Mouse (Mus musculus) erythroblast, embryonic 14.5 days (primary cell): Measurements from ENCODE around the gene Btg1-ps1. TPM values are rescaled to one million over a fixed set of nuclear protein-coding genes. Genes with fewer than 3 reads are reported as not detected.
"Not testable (repeated sequence)": the region's sequence is repeated elsewhere in the genome, so short reads cannot be mapped to it uniquely, and the experiment has no call there.

Experiments used
- H3K27me3 ChIP-seq: 2 replicates; pipeline ENCODE4 v1.6.1; 2012; ENCODE audit warnings: inconsistent platforms; ENCODE audit not compliant: control insufficient read depth
- H3K36me3 ChIP-seq: 2 replicates; pipeline ENCODE4 v1.6.1; 2012; ENCODE audit warnings: mild to moderate bottlenecking, inconsistent platforms; ENCODE audit not compliant: control insufficient read depth
- H3K4me1 ChIP-seq: 2 replicates; pipeline ENCODE4 v1.6.1; 2012; ENCODE audit warnings: inconsistent platforms; ENCODE audit not compliant: control insufficient read depth
- H3K4me3 ChIP-seq: replicated peaks from 2 replicates; pipeline ENCODE3; 2012; ENCODE audit warnings: moderate library complexity, mild to moderate bottlenecking, inconsistent platforms
- H3K9me3 ChIP-seq: 2 replicates; pipeline ENCODE4 v1.6.1; 2012; ENCODE audit warnings: low read length, inconsistent platforms, mixed read lengths; ENCODE audit not compliant: control insufficient read depth
- GATA1 ChIP-seq: IDR thresholded peaks from 2 replicates; pipeline ENCODE4 v1.6.1; 2012; ENCODE audit warnings: low read length, inconsistent platforms, mixed read lengths
- TAL1 ChIP-seq: IDR thresholded peaks from 3 replicates; pipeline ENCODE4 v1.6.1; 2012; ENCODE audit warnings: low read length, inconsistent platforms, mixed read lengths
- polyA plus RNA-seq: library from polyadenylated mRNA; stranded (reverse); fragments of >175 nt; gene quantifications from 2 replicates; pipeline ENCODE4 v1.2.3, GENCODE M21; 2012

Gene Btg1-ps1
- not detected in 2 replicates for polyA plus RNA-seq

DNA sequence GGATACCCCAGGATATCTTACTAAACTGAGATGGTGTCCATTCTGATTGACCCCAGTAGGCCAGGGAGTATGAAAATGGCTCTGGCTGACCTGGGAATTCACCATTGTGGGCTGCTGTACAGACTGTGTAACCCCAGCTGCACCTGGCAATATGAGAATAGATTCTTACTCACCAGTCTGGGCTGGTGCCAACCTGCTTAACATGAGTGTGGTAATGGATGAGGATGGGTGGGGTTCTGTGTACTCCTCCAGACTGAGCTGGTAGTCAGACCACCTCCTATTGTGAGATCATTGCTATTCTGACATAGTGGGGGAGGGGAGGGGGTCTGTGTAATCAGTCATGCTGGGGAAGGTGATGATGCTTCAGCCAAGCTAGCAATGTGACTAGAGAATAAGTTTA lies at the start of gene Btg1-ps1:
Gene Btg1-ps1, minus strand, starts transcription at position 219 of the 400 bp plus-strand sequence.
- H3K4me1 ChIP-seq, H3K9me3 ChIP-seq, H3K36me3 ChIP-seq, H3K27me3 ChIP-seq, H3K4me3 ChIP-seq: not testable (repeated sequence)

GRCm38 (mm10) chrX:38066175-38066574 lies 47.6 kb upstream of the Btg1-ps1 start, which contains the start of gene Rhox10:
TSS of gene Rhox10 (plus strand) at chrX:38066475.
- no peaks in the 10 kb centered on the region for H3K36me3 ChIP-seq
- H3K9me3 ChIP-seq = peaks cover 6% of the 10 kb centered on the region; the same call in 1 of the 2 replicates
- no peaks in the 10 kb centered on the region for H3K27me3 ChIP-seq
- no peak within 1 kb of the TSS for H3K4me3 ChIP-seq
- H3K4me1 ChIP-seq = no peaks in the 10 kb centered on the region
- no peak for TF ChIP-seq TAL1
- no peak for TF ChIP-seq GATA1

DNA sequence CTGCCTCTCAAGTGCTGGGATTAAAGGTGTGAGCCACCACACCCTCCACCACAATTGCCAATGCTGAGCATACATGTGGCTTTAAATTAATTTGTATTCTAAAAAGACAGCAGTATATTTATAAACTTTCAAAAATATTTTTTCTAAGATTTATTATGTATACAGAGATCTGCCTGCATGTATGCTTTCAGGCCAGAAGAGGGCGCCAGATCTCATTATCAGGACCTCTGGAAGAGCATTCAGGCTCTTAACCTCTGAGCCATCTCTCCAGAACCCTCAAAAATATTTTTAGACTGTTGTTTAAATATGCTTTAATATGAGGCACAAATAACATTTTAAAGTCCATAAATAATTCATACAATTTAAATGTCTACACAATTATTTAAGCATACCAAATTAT lies 42.9 kb upstream of the Btg1-ps1 start:
- no peak for TF ChIP-seq TAL1
- TF ChIP-seq GATA1 = no peak
- Histone ChIP-seq H3K36me3 (no peaks in the 10 kb centered on the region), H3K27me3 (no peaks in the 10 kb centered on the region)

DNA sequence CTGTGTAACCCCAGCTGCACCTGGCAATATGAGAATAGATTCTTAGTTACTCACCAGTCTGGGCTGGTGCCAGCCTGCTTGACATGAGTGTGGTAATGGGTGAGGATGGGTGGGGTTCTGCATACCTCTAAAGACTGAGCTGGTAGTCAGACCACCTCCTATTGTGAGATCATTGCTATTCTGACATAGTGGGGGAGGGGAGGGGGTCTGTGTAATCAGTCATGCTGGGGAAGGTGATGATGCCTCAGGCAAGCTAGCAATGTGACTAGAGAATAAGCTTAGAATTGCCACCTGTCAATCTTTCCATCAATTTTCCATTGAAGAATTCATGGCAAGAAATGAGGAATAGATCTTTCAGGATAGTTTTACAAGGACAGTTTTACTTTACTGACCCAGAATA lies 24.4 kb upstream of the Btg1-ps1 start, which contains the start of gene Btg1-ps2:
Gene Btg1-ps2, minus strand, starts transcription at position 101 of the 400 bp plus-strand sequence.
- H3K9me3 ChIP-seq, H3K4me1 ChIP-seq, H3K4me3 ChIP-seq, H3K36me3 ChIP-seq, H3K27me3 ChIP-seq: not testable (repeated sequence)

More for the DNA sequence above, 42.9 kb upstream of the Btg1-ps1 start:
- Histone ChIP-seq H3K4me3 (no peak overlapping the region), H3K9me3 (peaks cover 6% of the 10 kb centered on the region; the same call in 1 of the 2 replicates), H3K4me1 (no peaks in the 10 kb centered on the region)

DNA sequence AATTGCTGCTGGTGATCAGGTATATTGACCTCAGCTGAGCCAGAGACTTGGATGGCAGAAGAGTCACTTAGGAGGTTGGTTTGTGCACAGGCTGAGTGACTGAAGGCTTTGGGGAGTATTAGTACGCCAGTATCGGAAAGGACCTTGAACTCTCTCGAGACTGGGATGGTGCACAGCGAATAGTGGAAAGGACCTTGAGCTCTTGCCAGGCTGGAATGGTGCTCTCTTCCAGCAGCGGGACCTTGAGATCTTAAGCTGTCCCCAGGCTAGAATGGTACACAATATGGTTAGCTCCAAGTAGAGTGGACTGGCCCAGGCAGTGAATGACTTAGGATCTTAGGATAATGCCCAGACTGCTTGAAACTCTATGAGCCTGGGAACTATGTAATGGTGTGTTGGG lies 21.1 kb upstream of the Btg1-ps1 start:
- Histone ChIP-seq H3K36me3 (no peaks in the 10 kb centered on the region), H3K27me3 (no peaks in the 10 kb centered on the region), H3K9me3 (no peaks in the 10 kb centered on the region), H3K4me3 (no peak overlapping the region), H3K4me1 (no peaks in the 10 kb centered on the region)
- TF ChIP-seq GATA1 = no peak
- TF ChIP-seq TAL1 = no peak

DNA sequence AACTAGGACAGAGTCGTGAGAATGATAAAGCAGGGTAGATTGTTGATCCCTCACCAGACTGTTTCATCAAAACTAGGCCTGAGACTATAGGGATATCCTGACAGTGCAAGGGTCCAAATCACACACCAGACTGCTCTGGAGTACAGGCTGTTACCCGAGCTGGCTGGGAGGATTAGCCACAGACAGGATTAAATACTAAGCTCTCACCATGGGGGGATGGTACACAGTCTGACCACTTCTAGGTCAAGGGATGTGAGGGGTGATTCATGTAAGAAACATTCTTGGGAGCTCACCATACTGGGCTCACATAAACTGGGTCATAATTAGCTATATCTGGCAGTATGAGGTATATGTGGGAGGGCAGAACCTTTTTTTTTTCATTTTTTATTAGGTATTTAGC lies 15.2 kb upstream of the Btg1-ps1 start:
- no peak for TF ChIP-seq TAL1
- no peak for TF ChIP-seq GATA1
- no peaks in the 10 kb centered on the region for H3K4me1 ChIP-seq
- H3K36me3 ChIP-seq = no peaks in the 10 kb centered on the region
- no peaks in the 10 kb centered on the region for H3K27me3 ChIP-seq
- H3K9me3 ChIP-seq = peaks cover 12% of the 10 kb centered on the region
- H3K4me3 ChIP-seq = no peak overlapping the region

- Histone ChIP-seq H3K9me3 (no peaks in the 10 kb centered on the region), H3K27me3 (no peaks in the 10 kb centered on the region), H3K4me1 (no peaks in the 10 kb centered on the region), H3K4me3 (no peak overlapping the region), H3K36me3 (no peaks in the 10 kb centered on the region)
- no peak for TF ChIP-seq TAL1
- TF ChIP-seq GATA1 = no peak
These were observed 9.9 kb downstream of the Btg1-ps1 start for GRCm38 (mm10) chrX:38008756-38009155.

Other genes starting within 250 kb of the Btg1-ps1 start
- gene Rhox5, start 214.0 kb downstream of the Btg1-ps1 start, polyA plus RNA-seq = 0.07 TPM in 1 of 2 replicates, not detected in the other
- gene Rhox6, start 191.9 kb downstream of the Btg1-ps1 start, polyA plus RNA-seq = not detected in 2 replicates
- gene Rhox7a, start 187.1 kb downstream of the Btg1-ps1 start, polyA plus RNA-seq = not detected in 2 replicates
- gene Rhox8, start 139.9 kb downstream of the Btg1-ps1 start, polyA plus RNA-seq = not detected in 2 replicates
- not detected in 2 replicates for gene Rhox7b, start 121.6 kb downstream of the Btg1-ps1 start, polyA plus RNA-seq
- not detected in 2 replicates for gene Rhox9, start 117.0 kb downstream of the Btg1-ps1 start, polyA plus RNA-seq
- gene Btg1-ps2, start 24.3 kb upstream of the Btg1-ps1 start, polyA plus RNA-seq = not detected in 2 replicates
- gene Rhox10, start 47.7 kb upstream of the Btg1-ps1 start, polyA plus RNA-seq = not detected in 2 replicates
- gene Rhox11, start 66.3 kb upstream of the Btg1-ps1 start, polyA plus RNA-seq = not detected in 2 replicates
- not detected in 2 replicates for gene Rhox12, start 92.1 kb upstream of the Btg1-ps1 start, polyA plus RNA-seq
- gene Rhox13, start 102.4 kb upstream of the Btg1-ps1 start, polyA plus RNA-seq = not detected in 2 replicates
- gene Zbtb33, start 171.0 kb upstream of the Btg1-ps1 start, polyA plus RNA-seq = 0.01 and 0.02 TPM in 2 replicates
- not detected in 2 replicates for gene Tmem255a, start 233.6 kb upstream of the Btg1-ps1 start, polyA plus RNA-seq